Mouse (Mus musculus) thymus, postnatal 0 days (tissue): Measurements from ENCODE around the gene Rab11fip4. TPM values are rescaled to one million over a fixed set of nuclear protein-coding genes. Genes with fewer than 3 reads are reported as not detected.

ENCODE experiments used
- DNase-seq: peaks from one replicate; pipeline ENCODE4 v3.0.0-alpha.2; 2015; ENCODE audit warnings: low spot score
- polyA plus RNA-seq: library from polyadenylated mRNA; unstranded; fragments of >200 nt; fragmentation: Nextera tagmentation; extraction: Ambion mirVana; gene quantifications from 2 replicates; pipeline ENCODE4 v1.2.1, GENCODE M21; 2015

The Rab11fip4 gene
- polyA plus RNA-seq, 1 experiment from 2014 or later, result 8.6 TPM

GRCm38 (mm10) chr11:79613711-79614110, 22.7 kb downstream of the Rab11fip4 start:
- peak; percentile 48 for DNase-seq

DNA sequence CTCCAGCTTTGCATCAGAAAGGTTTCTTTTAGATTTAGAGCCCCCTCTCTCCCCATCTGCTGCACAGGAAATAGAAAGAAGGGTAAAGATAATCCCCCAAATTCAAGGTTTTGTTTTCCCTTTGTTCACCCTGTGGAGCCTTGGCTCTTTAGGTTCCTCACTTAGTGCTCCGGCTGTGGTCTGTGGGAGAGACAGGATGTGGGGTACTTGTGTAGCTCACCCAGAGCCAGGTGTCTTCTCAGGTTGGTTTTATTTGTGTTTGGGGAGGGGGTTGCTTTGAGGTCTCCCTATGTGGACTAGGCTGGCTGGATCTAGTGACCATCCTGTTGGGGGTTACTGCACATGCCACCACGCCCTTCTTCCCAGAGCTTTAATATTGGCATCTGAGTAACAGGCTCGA, 23.9 kb downstream of the Rab11fip4 start:
- peak; percentile 91 for DNase-seq

DNA sequence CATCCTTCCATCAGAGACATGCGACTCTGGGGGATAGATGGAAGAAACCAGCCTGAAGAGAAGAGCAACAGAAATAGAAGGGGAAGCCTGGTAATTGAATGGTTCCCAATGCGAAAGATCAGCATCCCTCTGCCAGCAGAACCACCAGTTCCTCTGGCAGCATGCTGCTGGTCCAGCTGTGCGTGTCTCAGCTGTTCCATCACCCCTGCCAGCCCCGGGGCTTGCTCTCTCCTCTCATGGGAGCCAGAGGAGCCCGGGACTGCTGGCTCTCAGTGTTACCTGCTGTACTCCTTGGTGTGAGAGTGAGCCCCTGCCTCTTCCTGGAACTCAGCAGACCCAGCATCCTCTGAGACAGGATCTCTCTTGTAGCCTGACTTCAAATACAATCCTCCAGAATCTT, 24.9 kb downstream of the Rab11fip4 start:
- peak; percentile 29 for DNase-seq

- DNase-seq, result peak; percentile 52
These were observed 27.0 kb downstream of the Rab11fip4 start for GRCm38 (mm10) chr11:79617991-79618390.

DNA sequence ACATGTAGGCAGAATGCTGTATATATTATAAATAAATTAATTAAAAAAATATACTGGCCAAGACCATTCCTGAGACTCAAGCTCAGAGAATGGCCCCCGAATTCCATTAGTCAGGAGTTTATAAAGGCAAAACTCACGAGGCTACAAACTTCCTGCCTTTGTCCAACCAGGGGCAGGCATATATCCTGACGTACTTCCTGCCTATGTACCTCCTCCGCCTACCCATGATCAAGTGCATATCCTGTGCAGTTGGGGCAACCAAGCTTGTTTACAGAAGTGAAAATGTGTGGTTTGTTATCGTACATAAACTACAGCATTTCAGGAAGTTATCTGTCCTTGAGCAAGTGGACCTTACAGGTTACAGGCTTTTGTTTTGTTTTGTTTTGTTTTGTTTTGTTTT, 32.0 kb downstream of the Rab11fip4 start:
- peak; percentile 59 for DNase-seq

- peak; percentile 62 for DNase-seq
These were observed 33.8 kb downstream of the Rab11fip4 start for GRCm38 (mm10) chr11:79624801-79625302.

DNA sequence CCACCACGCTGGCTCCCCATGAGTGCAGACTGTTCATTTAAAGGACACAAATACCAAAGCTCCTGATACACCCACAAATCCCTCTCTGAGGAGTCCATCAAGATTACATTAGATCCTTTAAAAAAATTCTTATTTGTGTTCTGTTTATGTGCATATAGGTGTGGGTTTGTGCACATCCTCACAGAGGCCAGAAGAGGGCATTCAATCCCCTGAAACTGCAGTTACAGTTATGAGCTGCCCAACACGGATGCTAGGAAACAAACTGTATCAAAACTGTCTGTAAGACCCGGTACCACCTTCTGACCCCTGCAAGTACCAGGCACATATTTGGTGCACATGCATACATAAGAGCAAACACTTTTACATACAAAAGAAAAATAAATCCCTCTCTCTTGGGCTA, 37.7 kb downstream of the Rab11fip4 start:
- DNase-seq, result peak; percentile 53

DNA sequence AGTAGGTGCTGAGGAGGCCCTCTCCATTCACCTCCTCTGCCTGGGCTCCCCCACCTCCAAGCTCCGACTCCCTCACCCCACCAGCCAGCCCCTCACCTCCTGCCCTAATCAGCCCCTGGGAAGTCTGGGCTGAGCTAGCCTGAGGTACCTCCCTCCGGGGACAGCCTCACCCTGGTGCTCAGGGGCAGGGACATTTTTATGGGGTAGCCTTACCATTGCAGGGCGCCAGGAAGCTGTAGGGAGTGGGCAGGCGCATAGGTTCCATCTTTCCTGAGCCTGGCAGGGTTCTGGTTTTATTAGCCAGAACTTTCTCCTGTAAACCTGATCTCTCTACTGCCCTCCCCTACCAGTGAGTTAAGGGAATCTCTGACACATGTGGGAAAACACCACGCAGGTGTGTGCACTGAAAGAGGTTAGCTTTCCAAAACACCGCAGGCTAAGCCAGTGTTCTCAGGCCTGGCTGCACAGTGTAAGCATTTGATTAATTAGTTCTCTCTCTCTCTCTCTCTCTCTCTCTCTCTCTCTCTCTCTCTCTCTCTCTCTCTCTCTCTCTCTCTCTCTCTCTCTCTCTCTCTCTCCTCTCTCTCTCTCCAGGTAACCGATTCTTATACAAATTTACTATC, 38.9 kb downstream of the Rab11fip4 start:
- DNase-seq, result no peak

GRCm38 (mm10) chr11:79630521-79630920, 39.5 kb downstream of the Rab11fip4 start:
- no peak for DNase-seq

DNA sequence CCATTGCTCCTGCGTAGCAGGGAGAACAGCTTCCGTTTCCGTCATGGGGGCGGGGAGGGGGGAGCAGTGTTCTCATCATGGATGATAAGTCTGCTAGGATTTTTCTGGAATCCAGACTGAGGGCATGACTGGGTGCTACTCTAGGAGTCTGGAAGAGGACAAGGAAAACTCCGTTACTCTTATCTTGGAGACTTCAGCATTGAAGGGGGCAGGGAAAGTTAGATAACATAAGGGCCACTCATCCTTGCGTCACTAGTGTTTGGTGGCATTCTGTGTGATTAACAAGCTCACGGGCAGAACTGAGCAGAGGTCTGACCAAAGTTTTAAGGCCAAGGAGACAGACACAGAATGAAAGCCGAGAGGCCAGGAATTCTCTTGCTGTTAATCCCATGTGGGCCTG, 42.4 kb downstream of the Rab11fip4 start:
- no peak for DNase-seq

GRCm38 (mm10) chr11:79635661-79636449, 44.8 kb downstream of the Rab11fip4 start:
- no peak for DNase-seq

DNA sequence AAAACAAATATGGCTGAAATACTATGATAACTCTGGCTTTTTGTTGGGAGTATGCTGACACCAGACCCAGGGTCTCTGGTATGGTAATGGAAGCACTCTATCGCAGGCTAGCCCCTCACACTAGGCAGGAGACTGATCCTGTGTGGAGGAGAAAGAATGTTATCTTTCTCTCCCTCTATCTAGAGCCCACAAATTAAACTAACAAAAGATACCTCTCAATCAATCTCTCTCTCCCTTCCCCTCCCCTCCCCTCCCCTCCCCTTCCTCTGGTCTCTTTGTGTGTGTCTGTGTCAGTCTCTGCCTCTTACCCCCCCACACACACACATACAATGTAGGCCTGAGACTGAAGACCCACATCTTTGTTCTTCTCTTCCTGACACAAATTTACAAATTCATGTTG, 45.5 kb downstream of the Rab11fip4 start:
- no peak for DNase-seq

DNA sequence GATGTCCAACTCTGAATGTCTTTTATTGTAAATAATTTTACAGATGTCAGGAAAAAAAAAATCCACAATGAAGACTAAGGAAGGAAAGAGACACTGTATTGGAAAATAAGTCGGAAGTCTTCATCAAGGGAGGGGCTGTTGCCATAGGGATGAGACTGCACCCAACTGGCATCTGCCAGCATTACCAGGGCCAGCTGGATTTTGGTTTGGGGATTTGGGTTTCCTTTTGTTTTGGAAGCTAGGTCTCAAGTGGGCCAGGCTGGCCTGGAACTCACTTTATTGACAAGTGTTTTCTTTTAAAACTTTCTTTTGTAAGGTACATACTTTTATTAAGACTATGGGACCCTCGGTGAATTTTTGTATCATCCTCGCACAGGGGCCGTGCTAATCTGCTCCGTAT, 47.7 kb downstream of the Rab11fip4 start:
- DNase-seq, result no peak

DNA sequence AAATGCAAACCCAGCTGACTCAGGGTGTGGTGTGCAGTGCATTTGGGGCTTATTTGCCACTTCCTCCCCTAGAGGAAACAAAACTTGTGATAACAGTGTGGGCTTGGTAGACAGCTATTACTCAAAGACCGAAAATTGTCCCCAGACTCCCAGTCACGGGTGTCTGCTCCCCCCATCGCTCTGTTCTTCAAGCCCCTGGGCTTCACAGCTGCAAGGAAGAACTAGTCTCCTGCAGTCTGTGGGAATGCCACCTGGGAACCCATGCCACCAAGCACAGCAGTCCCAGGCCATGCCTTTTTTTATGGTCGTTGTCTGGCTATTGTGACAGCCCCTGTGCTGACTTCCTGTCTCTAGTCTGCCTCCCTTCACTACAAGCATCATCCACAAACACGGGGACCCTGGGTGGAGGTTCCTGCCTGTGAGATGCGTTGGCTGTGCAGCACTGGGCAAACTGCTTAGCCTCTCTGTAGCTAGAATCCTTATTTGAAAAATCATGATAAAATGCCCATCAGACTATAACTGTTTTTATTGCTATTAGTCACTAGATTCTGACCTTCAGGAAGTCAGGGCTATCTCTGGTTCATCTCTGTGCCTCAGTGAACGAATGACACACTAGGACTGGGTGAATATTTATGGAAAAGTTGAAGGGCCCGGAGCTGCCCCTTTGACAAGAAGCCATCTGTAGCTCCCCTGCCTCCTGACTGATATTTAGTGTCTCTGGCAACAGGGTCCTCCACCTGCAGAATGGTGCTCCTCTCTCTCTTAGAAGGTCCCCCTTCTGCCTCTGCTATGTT, 50.1 kb downstream of the Rab11fip4 start:
- DNase-seq, result peak; percentile 68

DNA sequence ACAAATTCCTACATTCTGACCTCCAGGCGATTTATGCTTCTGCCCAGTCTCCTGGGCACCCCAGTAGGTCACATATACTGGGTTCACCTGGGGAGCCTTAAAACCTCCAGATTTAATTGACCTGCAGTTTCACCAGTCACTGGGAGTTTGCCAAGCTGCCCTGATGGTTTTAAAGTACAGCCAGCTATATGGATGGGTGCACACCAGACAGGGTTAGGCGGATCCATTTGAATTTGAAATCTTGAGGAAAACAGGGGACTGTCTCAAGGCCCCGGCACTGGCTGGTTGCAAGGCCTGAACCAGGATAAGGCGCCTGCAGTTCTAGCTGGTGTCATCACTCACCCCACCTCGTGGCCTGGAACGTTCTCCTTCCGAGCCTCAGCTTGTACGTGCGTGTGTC, 52.7 kb downstream of the Rab11fip4 start:
- no peak for DNase-seq

- no peak for DNase-seq
These were observed 53.7 kb downstream of the Rab11fip4 start for GRCm38 (mm10) chr11:79644717-79645191.

GRCm38 (mm10) chr11:79646026-79646425, 55.0 kb downstream of the Rab11fip4 start:
- DNase-seq, result no peak

DNA sequence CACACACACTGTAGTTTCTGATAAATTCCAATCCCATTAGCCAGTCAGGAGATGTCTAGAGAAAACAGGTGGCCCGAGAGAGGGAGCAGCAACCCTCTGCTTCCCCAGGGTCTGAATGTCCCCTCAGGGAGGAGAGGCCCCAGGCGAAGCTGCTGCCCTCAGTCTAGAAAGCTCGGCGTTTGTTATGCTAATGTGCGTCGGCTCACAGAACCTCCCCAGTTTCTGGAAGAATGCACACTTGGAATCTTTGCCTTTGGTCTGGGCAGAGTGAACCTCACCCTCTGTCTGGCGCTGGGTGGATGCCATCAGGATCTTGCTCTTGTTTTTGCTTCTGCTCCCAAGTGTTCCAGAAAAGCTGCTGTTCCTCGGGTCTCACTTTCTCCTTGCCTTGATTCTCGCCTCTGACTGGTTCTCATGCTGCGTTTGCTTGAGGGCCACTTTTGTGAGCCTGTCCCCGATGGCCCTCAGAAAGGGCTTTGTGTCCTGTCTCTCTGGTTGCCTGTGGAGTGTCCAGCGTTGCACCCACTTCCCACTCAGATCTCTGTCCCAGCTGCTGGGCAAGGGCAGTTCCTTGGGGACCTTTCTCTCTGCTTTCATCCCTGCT, 55.6 kb downstream of the Rab11fip4 start:
- no peak for DNase-seq

- DNase-seq, result no peak
These were observed 56.1 kb downstream of the Rab11fip4 start for GRCm38 (mm10) chr11:79647071-79647501.

DNA sequence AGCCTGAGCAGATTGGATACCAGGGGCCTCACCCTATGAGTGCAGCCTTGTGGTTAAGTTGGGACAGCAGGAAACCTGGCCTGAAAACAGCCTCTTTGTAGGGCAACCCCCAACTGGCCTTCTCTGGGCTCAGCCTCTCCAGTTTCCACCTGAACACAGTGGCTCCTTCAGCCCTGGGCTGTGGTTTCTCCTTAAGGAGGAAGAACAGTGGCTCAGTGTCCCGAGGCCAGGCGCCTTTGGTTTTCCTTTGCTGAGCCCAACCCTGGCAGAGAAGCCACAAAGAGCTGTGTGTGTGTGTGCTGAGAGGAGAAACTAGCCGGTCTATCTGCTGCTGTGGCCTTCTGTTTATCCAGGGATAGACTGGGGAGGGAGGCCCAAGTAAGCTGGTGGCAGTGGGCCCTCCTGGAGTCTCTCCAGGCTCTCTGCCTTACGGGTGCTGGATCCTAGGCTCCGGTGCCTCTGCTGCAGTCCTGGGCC, 59.4 kb downstream of the Rab11fip4 start:
- DNase-seq, result no peak

DNA sequence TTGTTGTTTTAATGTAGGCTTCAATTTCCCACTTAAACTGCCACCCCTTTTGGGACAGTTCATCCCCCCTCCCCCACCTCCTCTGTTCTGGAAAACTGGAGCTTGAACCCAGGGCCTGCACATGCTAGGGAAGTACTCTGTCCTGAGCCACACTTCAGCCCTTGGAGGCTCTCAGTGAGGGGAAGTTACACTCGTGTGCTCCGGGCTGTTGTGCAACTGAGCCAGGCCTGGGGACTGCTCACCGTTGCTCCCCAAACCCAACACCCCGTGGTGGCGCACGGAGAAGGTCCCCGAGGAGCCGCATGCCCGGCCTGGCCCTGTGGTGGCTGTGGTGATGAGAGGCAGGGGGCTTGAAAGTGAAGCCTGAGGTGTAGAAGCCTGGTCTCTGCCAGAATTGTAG, 61.2 kb downstream of the Rab11fip4 start:
- DNase-seq, result no peak
